Comparison of ENCODE assay signal across 9 mouse cellular contexts in the genomic region with DNA sequence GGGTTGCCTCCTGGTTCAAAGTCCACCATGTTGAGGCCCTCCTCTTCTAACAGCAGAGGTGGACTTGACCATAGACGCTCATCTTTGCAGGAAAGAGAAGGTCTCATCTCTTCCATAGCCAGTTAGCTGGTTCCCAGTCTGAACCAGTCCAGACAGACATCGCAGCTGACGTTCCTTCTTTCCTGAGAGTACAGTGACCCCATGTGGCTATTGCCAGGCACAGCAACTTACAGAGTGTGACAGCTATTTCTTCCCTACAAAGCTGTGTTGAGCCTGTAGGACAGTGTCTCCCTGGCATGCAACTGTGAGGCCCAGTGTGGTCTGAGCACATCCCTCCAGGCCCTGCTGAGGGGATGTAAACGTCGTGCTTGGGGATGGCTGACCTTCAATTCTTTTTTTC. TPM values are rescaled to one million over a fixed set of nuclear protein-coding genes. Genes with fewer than 3 reads are reported as not detected.
DNase-seq lines count a peak whose midpoint lies in the region; ATAC-seq and TF ChIP-seq lines count a peak whose summit lies in the region.
"Had no signal": no experiment of that assay in that cellular context is flagged by ENCODE, and none has a peak within 500 bp of the region (broad histone marks: within the 10 kb centered on the region; RNA-seq: fewer than 3 reads in every experiment).

No protein-coding gene starts in this region.

- WGBS in small intestine, adult 2 months = 7% methylated on average over 5 of the region's 5 CpGs

- H3K4me3 ChIP-seq in small intestine, adult 2 months (ENCODE audit: low read depth, low read length) = no peak overlapping the region
- H3K4me3 ChIP-seq: embryonic facial prominence, embryonic 15.5 days had no signal

- peak; percentile 15 to 41 for DNase-seq in spleen, adult 18-20 months
- DNase-seq in spleen, adult 12 weeks (ENCODE audit: low spot score) = no peak
- DNase-seq in brain, embryonic 14.5 days (ENCODE audit: low read depth) = peak; percentile 86
- peak; percentile 47 for DNase-seq in fibroblast of lung, adult 2 months (ENCODE audit: low read depth)
- DNase-seq in layer of hippocampus, postnatal 14 days (ENCODE audit: low spot score in 2 of 2) = peak; percentile 70 to 85

- H3K27me3 ChIP-seq in small intestine, adult 2 months (ENCODE audit: control insufficient read depth, insufficient read depth, low read length) = no peaks in the 10 kb centered on the region
- H3K27me3 ChIP-seq: embryonic facial prominence, embryonic 15.5 days had no signal

- peak; percentile 68 to 74 for ATAC-seq in hematopoietic stem cell, adult 5-6 weeks (replicated peaks in 1 of 2; ENCODE audit: insufficient read depth in 1 of 2, low FRiP score in 2 of 2, low TSS enrichment in 1 of 2, low read depth in 1 of 2, poor library complexity in 2 of 2, severe bottlenecking in 2 of 2)
- ATAC-seq in megakaryocyte, adult 5-6 weeks (ENCODE audit: poor library complexity, severe bottlenecking) = peak; percentile 56

- peak; percentile 87 for TF ChIP-seq CTCF in brain, embryonic 14.5 days (IDR thresholded peaks at IDR 0.05; ENCODE audit: borderline replicate concordance, extremely low read depth, insufficient read depth, insufficient read length)
- peak; percentile 38; the same call in 1 of the 2 replicates for TF ChIP-seq CTCF in small intestine, adult 2 months (IDR thresholded peaks at IDR 0.05; ENCODE audit: extremely low read depth, insufficient read length, insufficient replicate concordance, low read depth, low read length)

- H3K27ac ChIP-seq in small intestine, adult 2 months (ENCODE audit: insufficient read depth, low read depth, low read length) = no peak overlapping the region
- H3K27ac ChIP-seq: embryonic facial prominence, embryonic 15.5 days had no signal

- H3K4me1 ChIP-seq in small intestine, adult 2 months (ENCODE audit: control insufficient read depth, insufficient read depth, insufficient read length, low read length) = no peaks in the 10 kb centered on the region

- no peak for TF ChIP-seq POLR2A in brain, embryonic 14.5 days (IDR thresholded peaks at IDR 0.05; ENCODE audit: borderline replicate concordance, extremely low read depth, insufficient read depth, insufficient read length, poor library complexity, severe bottlenecking)
- no peak for TF ChIP-seq POLR2A in small intestine, adult 2 months (IDR thresholded peaks at IDR 0.05; ENCODE audit: low read depth, low read length)

- no peaks in the 10 kb centered on the region for H3K36me3 ChIP-seq in small intestine, adult 2 months (ENCODE audit: control insufficient read depth, insufficient read depth, low read length)
- H3K36me3 ChIP-seq: embryonic facial prominence, embryonic 15.5 days had no signal

RNA-seq across cellular contexts. Expression of gene Lonrf2, which starts 49.1 kb away (rescaled TPM):
- 51.9 and 73.3 TPM in 2 replicates for polyA plus RNA-seq in brain, embryonic 14.5 days (2012; rRNA removed)
- total RNA-seq in hematopoietic stem cell, adult 5-6 weeks (2017) = 0.19 and 1.0 TPM in 2 replicates
- 100 to 1,000 TPM; 116 TPM for total RNA-seq in layer of hippocampus, postnatal 14 days (2021)
- total RNA-seq in megakaryocyte, adult 5-6 weeks (2015) = 0.11 TPM in 1 of 2 replicates, not detected in the other
- 0.07 and 0.08 TPM in 2 replicates for total RNA-seq in megakaryocyte, adult 5-6 weeks (2017)
- polyA plus RNA-seq in small intestine, adult 2 months (2012; rRNA removed) = 0.20 and 0.29 TPM in 2 replicates

Comparison
In these comparisons a context has a peak if more than half of its experiments do, and no peak if none do; other contexts are left out.
1. RNA of gene Lonrf2, which starts 49.1 kb away (total RNA-seq): 116 TPM in layer of hippocampus, postnatal 14 days; 0.19 to 1.0 TPM in hematopoietic stem cell, adult 5-6 weeks and 0.07 to 0.11 TPM in megakaryocyte, adult 5-6 weeks; every median in the first group is over 10 times any median in the second.